Mouse (Mus musculus) hindbrain, embryonic 11.5 days (tissue): ENCODE results near the gene Lhfpl4. TPM values are rescaled to one million over a fixed set of nuclear protein-coding genes. Genes with fewer than 3 reads are reported as not detected.

Source experiments
- polyA plus RNA-seq: library from polyadenylated mRNA; unstranded; fragments of >200 nt; fragmentation: Nextera tagmentation; extraction: Ambion mirVana; gene quantifications from 2 replicates; pipeline ENCODE4 v1.2.1, GENCODE M21; 2014

Lhfpl4 gene
- polyA plus RNA-seq, 1 experiment from 2014 or later: 7.9 TPM

Other genes with a start within 250 kb of the Lhfpl4 start
- gene Srgap3, start 248.1 kb downstream of the Lhfpl4 start, polyA plus RNA-seq: 49.8 and 89.6 TPM in 2 replicates
- gene Thumpd3, start 149.2 kb downstream of the Lhfpl4 start, polyA plus RNA-seq: 57.4 and 58.0 TPM in 2 replicates
- 74.7 and 91.1 TPM in 2 replicates for gene Setd5, start 118.0 kb downstream of the Lhfpl4 start, polyA plus RNA-seq
- gene Mtmr14, start 42.5 kb upstream of the Lhfpl4 start, polyA plus RNA-seq: 44.7 and 46.8 TPM in 2 replicates
- gene Cpne9, start 86.9 kb upstream of the Lhfpl4 start, polyA plus RNA-seq: 0.24 and 0.29 TPM in 2 replicates
- 19.4 and 22.0 TPM in 2 replicates for gene Brpf1, start 111.8 kb upstream of the Lhfpl4 start, polyA plus RNA-seq
- 10.5 and 10.6 TPM in 2 replicates for gene Ogg1, start 131.6 kb upstream of the Lhfpl4 start, polyA plus RNA-seq
- 56.3 and 57.7 TPM in 2 replicates for gene Camk1, start 148.6 kb upstream of the Lhfpl4 start, polyA plus RNA-seq
- 56.3 and 60.2 TPM in 2 replicates for gene Tada3, start 182.5 kb upstream of the Lhfpl4 start, polyA plus RNA-seq
- gene Arpc4, start 182.7 kb upstream of the Lhfpl4 start, polyA plus RNA-seq: 208 and 210 TPM in 2 replicates
- gene Ttll3, start 193.9 kb upstream of the Lhfpl4 start, polyA plus RNA-seq: 4.1 and 4.2 TPM in 2 replicates
- gene Rpusd3, start 224.0 kb upstream of the Lhfpl4 start, polyA plus RNA-seq: 23.0 and 26.3 TPM in 2 replicates
- not detected in 2 replicates for gene Cidec, start 240.4 kb upstream of the Lhfpl4 start, polyA plus RNA-seq
- 75.1 and 79.7 TPM in 2 replicates for gene Jagn1, start 247.2 kb upstream of the Lhfpl4 start, polyA plus RNA-seq